In the genomic region with DNA sequence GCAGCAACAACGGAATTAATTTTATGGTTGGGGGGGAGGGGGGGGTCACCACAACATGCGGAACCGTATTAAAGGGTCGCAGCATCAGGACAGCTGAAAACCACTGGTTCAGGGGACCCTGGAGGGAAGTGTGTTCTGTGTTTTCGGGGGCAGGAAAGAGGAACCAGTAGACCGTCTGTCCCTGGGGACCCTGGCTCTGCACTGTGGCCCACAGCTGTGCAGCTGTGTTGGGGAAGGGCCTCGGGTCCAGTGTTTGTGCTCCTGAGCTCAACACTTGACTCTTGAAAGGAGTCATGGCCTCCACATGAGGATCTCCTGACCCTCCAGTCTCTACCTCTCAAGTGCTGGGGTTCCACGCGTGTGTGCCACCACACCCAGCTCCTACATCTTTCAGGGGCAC, we compare ENCODE assay signal across 14 mouse cellular contexts.
A peak's percentile ranks its signal among the peaks of the same experiment; 100 is the strongest.
DNase-seq lines count a peak whose midpoint lies in the region; ATAC-seq lines count a peak whose summit lies in the region.
"Had no signal": no experiment of that assay in that cellular context is flagged by ENCODE, and none has a peak within 500 bp of the region (broad histone marks: within the 10 kb centered on the region; RNA-seq: fewer than 3 reads in every experiment).

No protein-coding gene starts in this region.

- H3K36me3 ChIP-seq in liver, embryonic 13.5 days = no peaks in the 10 kb centered on the region
- no peaks in the 10 kb centered on the region for H3K36me3 ChIP-seq in liver, embryonic 11.5 days (ENCODE audit: control insufficient read depth, insufficient read depth, low read length)
- H3K36me3 ChIP-seq in liver, embryonic 16.5 days (ENCODE audit: control insufficient read depth, insufficient read depth) = no peaks in the 10 kb centered on the region
- H3K36me3 ChIP-seq: embryonic facial prominence, embryonic 15.5 days; forebrain, embryonic 15.5 days; midbrain, embryonic 13.5 days; neural tube, embryonic 12.5 days had no signal

- peaks cover 81% of the 10 kb centered on the region for H3K4me1 ChIP-seq in liver, embryonic 13.5 days (replicated peaks)
- peaks cover 30% of the 10 kb centered on the region for H3K4me1 ChIP-seq in liver, embryonic 11.5 days (replicated peaks; ENCODE audit: control insufficient read depth, insufficient read depth, low read length)
- H3K4me1 ChIP-seq in liver, embryonic 16.5 days (ENCODE audit: control insufficient read depth, low read depth, low read length) = peaks cover 39% of the 10 kb centered on the region
- H3K4me1 ChIP-seq: embryonic facial prominence, embryonic 15.5 days; forebrain, embryonic 15.5 days had no signal

- no peaks in the 10 kb centered on the region for H3K9me3 ChIP-seq in liver, embryonic 13.5 days (replicated peaks)
- no peaks in the 10 kb centered on the region for H3K9me3 ChIP-seq in liver, embryonic 11.5 days (ENCODE audit: control insufficient read depth, low read length)
- H3K9me3 ChIP-seq in liver, embryonic 16.5 days (replicated peaks; ENCODE audit: control insufficient read depth, low read length) = no peaks in the 10 kb centered on the region
- H3K9me3 ChIP-seq: embryonic facial prominence, embryonic 15.5 days; forebrain, embryonic 15.5 days; midbrain, embryonic 13.5 days; neural tube, embryonic 12.5 days had no signal

- H3K4me2 ChIP-seq in liver, embryonic 13.5 days = no peak overlapping the region
- no peak overlapping the region for H3K4me2 ChIP-seq in liver, embryonic 11.5 days
- H3K4me2 ChIP-seq in liver, embryonic 16.5 days (ENCODE audit: low read depth, low read length) = no peak overlapping the region
- H3K4me2 ChIP-seq: embryonic facial prominence, embryonic 15.5 days; forebrain, embryonic 15.5 days; lung, embryonic 14.5 days; midbrain, embryonic 13.5 days; neural tube, embryonic 12.5 days had no signal

- no peak for DNase-seq in liver, embryonic 13.5 days
- DNase-seq in liver, embryonic 11.5 days (ENCODE audit: low spot score) = no peak
- DNase-seq in spleen, postnatal 36 days (ENCODE audit: low spot score in 2 of 2) = peak; percentile 91
- no peak for DNase-seq in left cerebral cortex, adult 9 months (ENCODE audit: low spot score in 2 of 2)
- no peak for DNase-seq in kidney, adult 18-20 months
- DNase-seq: cerebellum, adult 8-10 months; kidney, adult 2 months; lung, embryonic 14.5 days had no signal

- 0 out of 2 replicates have a peak overlapping the region, but pooled peaks have one; percentile 51 for H3K27ac ChIP-seq in liver, embryonic 13.5 days
- H3K27ac ChIP-seq in liver, embryonic 11.5 days (ENCODE audit: low read depth, low read length) = no peak overlapping the region
- peak overlapping the region; percentile 22; the same call in 1 of the 2 replicates for H3K27ac ChIP-seq in liver, embryonic 16.5 days (ENCODE audit: low read length)
- H3K27ac ChIP-seq: embryonic facial prominence, embryonic 15.5 days; forebrain, embryonic 15.5 days; midbrain, embryonic 13.5 days; neural tube, embryonic 12.5 days had no signal

- no peak overlapping the region for H3K4me3 ChIP-seq in liver, embryonic 13.5 days (replicated peaks)
- H3K4me3 ChIP-seq in liver, embryonic 11.5 days (ENCODE audit: low read depth, low read length) = no peak overlapping the region
- no peak overlapping the region for H3K4me3 ChIP-seq in liver, embryonic 16.5 days (ENCODE audit: low read depth, low read length)
- H3K4me3 ChIP-seq: embryonic facial prominence, embryonic 15.5 days; forebrain, embryonic 15.5 days; midbrain, embryonic 13.5 days; neural tube, embryonic 12.5 days had no signal

- WGBS in liver, embryonic 13.5 days (ENCODE audit: insufficient replicate concordance) = 50% methylated on average over 9 of the region's 9 CpGs
- WGBS in liver, embryonic 11.5 days = 72% methylated on average over 9 of the region's 9 CpGs
- 48% methylated on average over 9 of the region's 9 CpGs for WGBS in liver, embryonic 16.5 days (ENCODE audit: insufficient replicate concordance)

- H3K27me3 ChIP-seq in liver, embryonic 13.5 days = peaks cover 6% of the 10 kb centered on the region; the same call in 1 of the 2 replicates
- 0 out of 2 replicates have a peak, but pooled peaks cover 4% of the 10 kb centered on the region for H3K27me3 ChIP-seq in liver, embryonic 11.5 days (replicated peaks; ENCODE audit: control insufficient read depth, insufficient read depth, low read length)
- no peaks in the 10 kb centered on the region for H3K27me3 ChIP-seq in liver, embryonic 16.5 days (ENCODE audit: control insufficient read depth, insufficient read depth, low read depth, low read length)
- H3K27me3 ChIP-seq: embryonic facial prominence, embryonic 15.5 days had no signal

- H3K9ac ChIP-seq in liver, embryonic 13.5 days = 0 out of 2 replicates have a peak overlapping the region, but pooled peaks have one; percentile 4
- H3K9ac ChIP-seq in liver, embryonic 11.5 days (ENCODE audit: low read depth, low read length) = no peak overlapping the region; the same call in 1 of the 2 replicates
- H3K9ac ChIP-seq in liver, embryonic 16.5 days (ENCODE audit: low read depth, low read length) = no peak overlapping the region
- H3K9ac ChIP-seq: embryonic facial prominence, embryonic 15.5 days; forebrain, embryonic 15.5 days; lung, embryonic 14.5 days; midbrain, embryonic 13.5 days; neural tube, embryonic 12.5 days had no signal

- no peak for ATAC-seq in liver, embryonic 13.5 days (ENCODE audit: low read depth)
- ATAC-seq in liver, embryonic 11.5 days (replicated peaks; ENCODE audit: low FRiP score) = no peak
- ATAC-seq in common myeloid progenitor, adult 5-6 weeks (replicated peaks; ENCODE audit: low read depth, poor library complexity, severe bottlenecking) = peak; percentile 78
- no peak; the same call in 1 of the 2 replicates for ATAC-seq in liver, embryonic 16.5 days (ENCODE audit: low read depth)
- ATAC-seq: forebrain, embryonic 15.5 days; midbrain, embryonic 13.5 days had no signal

Comparison
In these comparisons a context has a peak if more than half of its experiments do, and no peak if none do; other contexts are left out.
1. DNase-seq: peak in spleen, postnatal 36 days (2 of 2); none in liver, embryonic 13.5 days (single experiment), liver, embryonic 11.5 days (single experiment), left cerebral cortex, adult 9 months (0 of 2) and kidney, adult 18-20 months (single experiment).